ENCODE assay signal across 15 mouse cellular contexts in the genomic region with DNA sequence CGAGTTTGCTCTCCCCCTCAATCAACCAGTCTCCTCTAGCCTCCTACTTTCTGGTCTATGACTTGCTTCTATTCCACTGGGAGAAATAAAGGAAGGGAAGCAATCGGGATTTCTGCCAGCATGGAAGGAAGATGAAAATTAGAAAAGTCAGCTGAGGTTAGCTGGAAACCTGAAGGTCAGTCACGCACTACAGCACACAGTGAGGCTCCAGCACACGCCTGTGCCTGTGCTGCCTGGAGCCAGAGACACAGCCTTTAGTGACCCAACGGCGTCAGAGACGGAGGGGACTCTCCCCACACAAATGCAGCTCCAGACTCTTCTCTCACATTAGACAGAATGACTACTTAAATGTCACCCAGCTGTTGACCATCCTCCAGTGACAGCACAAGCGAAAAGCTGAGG. TPM values are rescaled to one million over a fixed set of nuclear protein-coding genes. Genes with fewer than 3 reads are reported as not detected.
DNase-seq lines count a peak whose midpoint lies in the region; ATAC-seq and TF ChIP-seq lines count a peak whose summit lies in the region.
"Had no signal": no experiment of that assay in that cellular context is flagged by ENCODE, and none has a peak within 500 bp of the region (broad histone marks: within the 10 kb centered on the region; RNA-seq: fewer than 3 reads in every experiment).

No protein-coding gene starts in this region.

- peak; percentile 90 for ATAC-seq in kidney, embryonic 14.5 days (ENCODE audit: low FRiP score, low TSS enrichment)
- no peak for ATAC-seq in megakaryocyte-erythroid progenitor cell, adult 5-6 weeks (replicated peaks; ENCODE audit: low FRiP score, low TSS enrichment, poor library complexity, severe bottlenecking)
- no peak; the same call in 1 of the 2 replicates for ATAC-seq in intestine, embryonic 15.5 days
- ATAC-seq: Patski had no signal

- no peak for TF ChIP-seq POLR2A in kidney, adult 2 months (IDR thresholded peaks at IDR 0.05; ENCODE audit: low read depth, low read length)

- 24% methylated on average over 8 of the region's 8 CpGs for WGBS in kidney, adult 2 months
- WGBS in kidney, embryonic 14.5 days: 12% methylated on average over 8 of the region's 8 CpGs
- WGBS in intestine, embryonic 15.5 days: 42% methylated on average over 8 of the region's 8 CpGs

- H3K4me1 ChIP-seq in kidney, adult 2 months (ENCODE audit: control insufficient read depth, insufficient read depth, low read length): no peaks in the 10 kb centered on the region
- peaks cover 3% of the 10 kb centered on the region; the same call in 1 of the 2 replicates for H3K4me1 ChIP-seq in kidney, embryonic 14.5 days (ENCODE audit: control insufficient read depth, insufficient read depth, low read length)
- 0 out of 2 replicates have a peak, but pooled peaks cover 5% of the 10 kb centered on the region for H3K4me1 ChIP-seq in intestine, embryonic 15.5 days (replicated peaks)
- H3K4me1 ChIP-seq: hindbrain, embryonic 15.5 days; midbrain, embryonic 12.5 days had no signal

- H3K27ac ChIP-seq in kidney, adult 2 months (ENCODE audit: insufficient read depth, low read depth, low read length): peak overlapping the region; percentile 39; the same call in 1 of the 2 replicates
- no peak overlapping the region for H3K27ac ChIP-seq in kidney, embryonic 14.5 days (ENCODE audit: low read depth, low read length)
- no peak overlapping the region for H3K27ac ChIP-seq in intestine, embryonic 15.5 days
- H3K27ac ChIP-seq: heart, embryonic 13.5 days; hindbrain, embryonic 15.5 days; midbrain, embryonic 12.5 days had no signal

- H3K4me2 ChIP-seq in kidney, embryonic 14.5 days (replicated peaks; ENCODE audit: low read depth, low read length): no peak overlapping the region; the same call in 1 of the 2 replicates
- no peak overlapping the region for H3K4me2 ChIP-seq in intestine, embryonic 15.5 days (replicated peaks)
- H3K4me2 ChIP-seq: heart, embryonic 13.5 days; hindbrain, embryonic 15.5 days; midbrain, embryonic 12.5 days had no signal

- H3K9ac ChIP-seq in kidney, embryonic 14.5 days (ENCODE audit: low read depth, low read length): no peak overlapping the region
- no peak overlapping the region for H3K9ac ChIP-seq in intestine, embryonic 15.5 days
- H3K9ac ChIP-seq: heart, embryonic 13.5 days; hindbrain, embryonic 15.5 days; midbrain, embryonic 12.5 days had no signal

- no peaks in the 10 kb centered on the region for H3K9me3 ChIP-seq in kidney, embryonic 14.5 days (ENCODE audit: control insufficient read depth, low read length)
- no peaks in the 10 kb centered on the region for H3K9me3 ChIP-seq in intestine, embryonic 15.5 days
- H3K9me3 ChIP-seq: heart, embryonic 13.5 days; hindbrain, embryonic 15.5 days; midbrain, embryonic 12.5 days had no signal

- peak; percentile 28 for DNase-seq in adrenal gland, postnatal 10 days
- DNase-seq in adrenal gland, adult 2 months: no peak
- DNase-seq in kidney, adult 2 months: peak; percentile 69
- DNase-seq in kidney, adult 18-20 months: no peak
- peak; percentile 16 for DNase-seq in lung, postnatal 25 days (ENCODE audit: low spot score)
- DNase-seq: cerebellum, adult 9-10 months; right cerebral cortex, postnatal 14 days; thymus, postnatal 4 days had no signal

- no peak overlapping the region for H3K4me3 ChIP-seq in kidney, adult 2 months (ENCODE audit: insufficient read depth, low read depth, low read length)
- no peak overlapping the region for H3K4me3 ChIP-seq in kidney, embryonic 14.5 days (ENCODE audit: low read length)
- H3K4me3 ChIP-seq in intestine, embryonic 15.5 days (replicated peaks): no peak overlapping the region
- H3K4me3 ChIP-seq: heart, embryonic 13.5 days; hindbrain, embryonic 15.5 days; midbrain, embryonic 12.5 days had no signal

- H3K27me3 ChIP-seq in kidney, adult 2 months (replicated peaks; ENCODE audit: control insufficient read depth, insufficient read depth, low read length): no peaks in the 10 kb centered on the region
- no peaks in the 10 kb centered on the region for H3K27me3 ChIP-seq in kidney, embryonic 14.5 days (ENCODE audit: control insufficient read depth, insufficient read depth, low read length)
- H3K27me3 ChIP-seq in intestine, embryonic 15.5 days (replicated peaks): no peaks in the 10 kb centered on the region
- H3K27me3 ChIP-seq: heart, embryonic 13.5 days; hindbrain, embryonic 15.5 days; midbrain, embryonic 12.5 days; Patski had no signal

- H3K36me3 ChIP-seq in kidney, adult 2 months (ENCODE audit: control insufficient read depth, insufficient read depth, low read length): no peaks in the 10 kb centered on the region
- H3K36me3 ChIP-seq in kidney, embryonic 14.5 days (ENCODE audit: control insufficient read depth, insufficient read depth, low read length): no peaks in the 10 kb centered on the region
- H3K36me3 ChIP-seq in intestine, embryonic 15.5 days: no peaks in the 10 kb centered on the region
- H3K36me3 ChIP-seq: heart, embryonic 13.5 days; hindbrain, embryonic 15.5 days; midbrain, embryonic 12.5 days had no signal

- no peak for TF ChIP-seq CTCF in kidney, adult 2 months (conservative IDR thresholded peaks at IDR 0.05; ENCODE audit: insufficient read depth, insufficient read length, low read depth, low read length)

RNA-seq across cellular contexts. Expression of a gene that starts 42.6 kb away (rescaled TPM):
- under 1 TPM; 0.55 to 0.75 TPM for total RNA-seq in adrenal gland, postnatal 10 days (2021)
- under 1 TPM; 0.52 to 0.83 TPM for total RNA-seq in adrenal gland, adult 2 months (2021)
- 1.9 and 3.1 TPM in 2 replicates for polyA plus RNA-seq in adrenal gland, adult 2 months (2012; rRNA removed)
- 0.39 and 0.80 TPM in 2 replicates for polyA plus RNA-seq in kidney, adult 2 months (2012; rRNA removed)
- 0.65 and 1.2 TPM in 2 replicates for polyA plus RNA-seq in kidney, embryonic 14.5 days (2014; fragmentation: Nextera tagmentation; extraction: Ambion mirVana)
- total RNA-seq in megakaryocyte-erythroid progenitor cell, adult 5-6 weeks (2014; fragmentation: Nextera tagmentation): not detected in 2 replicates
- not detected in 2 replicates for total RNA-seq in megakaryocyte-erythroid progenitor cell, adult 5-6 weeks (2017)
- polyA plus RNA-seq in intestine, embryonic 15.5 days (2015; fragmentation: Nextera tagmentation; extraction: Ambion mirVana): 1.4 and 1.5 TPM in 2 replicates

Comparison
In these comparisons a context has a peak if more than half of its experiments do, and no peak if none do; other contexts are left out.
1. DNase-seq: peak in adrenal gland, postnatal 10 days (single experiment), kidney, adult 2 months (single experiment) and lung, postnatal 25 days (single experiment); none in adrenal gland, adult 2 months (single experiment) and kidney, adult 18-20 months (single experiment).